Mouse (Mus musculus): ENCODE measurements around the gene Ddx4.
"Not testable (repeated sequence)": the region's sequence is repeated elsewhere in the genome, so short reads cannot be mapped to it uniquely, and the experiment has no call there.

Ddx4 gene

DNA sequence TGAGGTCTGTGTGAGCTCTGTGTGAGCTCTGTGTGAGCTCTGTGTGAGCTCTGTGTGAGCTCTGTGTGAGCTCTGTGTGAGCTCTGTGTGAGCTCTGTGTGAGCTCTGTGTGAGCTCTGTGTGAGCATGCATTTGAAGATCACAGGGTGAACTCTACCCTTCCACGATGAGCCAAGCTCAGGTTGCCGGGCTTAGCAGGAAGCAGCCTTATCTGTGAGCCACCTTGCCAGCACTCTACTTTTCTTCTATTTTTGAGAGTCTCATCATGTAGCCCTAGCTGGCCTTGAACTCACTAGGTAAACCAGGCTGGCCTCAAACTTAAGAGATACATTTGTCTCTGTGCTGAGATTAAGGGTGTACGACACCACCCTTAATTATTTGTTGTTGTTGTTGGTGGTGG lies 15.8 kb downstream of the Ddx4 start:
- no peak for DNase-seq (ENCODE audit: low spot score)

DNA sequence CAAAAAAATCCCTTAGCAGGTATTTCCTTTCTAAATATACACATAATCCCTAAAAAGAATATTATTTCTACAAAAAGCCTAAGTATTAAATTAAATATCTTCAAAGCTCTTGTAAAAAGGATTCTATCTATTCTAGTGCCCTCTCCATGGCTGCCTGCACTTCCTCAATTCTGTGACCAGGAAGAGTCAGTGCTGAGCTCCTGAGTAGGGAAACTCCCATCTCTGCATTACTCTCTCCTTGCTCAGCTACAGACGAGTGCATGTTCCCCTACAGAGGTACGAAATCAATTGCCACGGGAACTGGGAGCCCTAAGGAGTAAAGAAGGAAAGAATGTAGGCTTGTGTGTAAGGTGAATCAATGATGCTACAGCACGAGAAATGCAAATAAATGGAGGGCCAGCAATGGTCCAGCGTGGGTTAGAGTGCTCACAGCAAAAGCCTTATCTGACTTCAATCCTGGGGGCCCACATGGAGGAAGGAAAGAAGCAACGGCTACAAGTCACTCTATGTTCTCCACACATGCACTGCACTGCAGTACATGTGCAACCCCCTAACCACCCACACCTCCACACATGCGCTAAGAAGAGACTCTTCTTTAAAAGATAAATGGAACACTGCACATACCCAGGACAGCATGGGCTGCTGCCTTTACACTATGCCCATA lies 17.0 kb downstream of the Ddx4 start:
- DNase-seq (ENCODE audit: low spot score), result no peak

- DNase-seq (ENCODE audit: low spot score), result no peak
Observed at GRCm38 (mm10) chr13:112625566-112625965, 26.7 kb downstream of the Ddx4 start.

- DNase-seq (ENCODE audit: low spot score), result no peak
Observed at GRCm38 (mm10) chr13:112624622-112625021, 27.7 kb downstream of the Ddx4 start.

- DNase-seq (ENCODE audit: low spot score), result no peak
Observed at GRCm38 (mm10) chr13:112623656-112624055, 28.6 kb downstream of the Ddx4 start.

DNA sequence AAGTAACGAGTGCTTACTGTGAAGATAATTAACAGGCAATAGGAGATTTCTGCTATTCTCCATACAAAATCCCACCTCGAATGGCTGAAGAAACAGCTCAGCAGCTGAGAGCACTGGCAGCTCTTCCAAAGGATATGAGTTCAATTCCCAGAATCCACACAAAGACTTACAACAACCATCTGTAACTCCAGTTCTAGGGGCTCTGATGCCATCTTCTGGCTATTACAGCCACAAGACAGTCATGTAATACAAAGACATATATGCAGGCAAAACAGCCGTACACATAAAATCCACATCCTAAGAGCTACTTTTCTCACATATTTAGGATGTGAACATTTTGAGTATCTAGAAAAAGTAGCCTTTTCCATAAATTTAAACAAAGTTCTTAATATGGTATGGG lies 30.7 kb downstream of the Ddx4 start:
- no peak for DNase-seq (ENCODE audit: low spot score)

- DNase-seq (ENCODE audit: low spot score), result no peak
Observed at GRCm38 (mm10) chr13:112608606-112609005, 43.7 kb downstream of the Ddx4 start.

DNA sequence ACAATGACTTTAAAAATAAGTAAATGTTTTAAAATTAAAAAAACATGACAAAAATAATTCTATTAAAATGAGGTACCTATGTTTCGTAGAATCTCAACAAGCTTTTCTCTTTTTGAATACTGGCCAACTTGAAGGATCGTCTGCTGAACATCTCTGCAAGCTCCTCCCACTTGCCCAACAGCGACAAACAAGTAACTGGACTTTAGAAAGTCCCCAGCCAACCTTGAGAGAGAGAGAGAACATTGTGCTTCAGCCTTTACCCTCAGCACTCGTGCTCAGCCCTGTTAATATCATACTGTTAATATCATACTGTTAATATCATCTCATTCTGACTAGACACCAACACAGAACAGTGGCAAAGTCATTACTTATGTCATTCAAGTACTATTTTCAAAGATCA lies 47.9 kb downstream of the Ddx4 start:
- no peak for DNase-seq (ENCODE audit: low spot score)

DNA sequence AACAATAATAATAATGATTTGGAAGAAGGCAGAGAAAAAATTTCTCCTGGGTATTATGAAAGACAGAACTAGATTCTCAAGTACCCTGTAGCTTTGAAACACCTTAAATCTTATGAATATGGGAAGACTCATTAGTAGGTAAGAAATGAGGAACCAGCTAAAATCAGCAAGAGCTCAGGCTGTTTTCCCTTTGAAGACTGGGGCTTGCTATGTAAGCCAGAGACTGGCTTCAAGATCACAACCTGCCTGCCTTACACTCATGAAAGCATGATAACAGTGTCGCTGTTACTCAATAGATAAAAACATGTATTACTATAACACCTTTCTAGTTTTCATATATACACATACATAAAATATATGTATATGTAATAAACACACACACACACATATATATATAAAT lies 48.4 kb downstream of the Ddx4 start:
- no peak for DNase-seq (ENCODE audit: low spot score)

- DNase-seq (ENCODE audit: low spot score), result no peak
Observed at GRCm38 (mm10) chr13:112602607-112603006, 49.7 kb downstream of the Ddx4 start.

DNA sequence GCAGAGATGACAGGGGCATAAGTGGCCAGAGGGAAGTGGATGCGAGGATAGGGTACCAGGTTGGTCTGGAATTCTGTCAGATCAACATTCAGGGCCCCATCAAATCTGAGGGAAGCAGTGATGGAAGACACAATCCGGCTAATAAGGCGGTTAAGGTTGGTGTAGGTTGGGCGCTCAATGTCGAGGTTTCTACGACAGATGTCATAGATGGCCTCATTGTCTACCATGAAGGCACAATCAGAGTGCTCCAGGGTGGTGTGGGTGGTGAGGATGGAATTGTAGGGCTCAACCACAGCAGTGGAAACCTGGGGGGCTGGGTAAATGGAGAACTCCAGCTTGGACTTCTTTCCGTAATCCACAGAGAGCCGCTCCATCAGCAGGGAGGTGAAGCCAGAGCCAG lies 58.0 kb downstream of the Ddx4 start, which contains the start of gene Il31ra:
Il31ra (minus strand) TSS at position 101 of the 400 bp plus-strand sequence.
- DNase-seq (ENCODE audit: low spot score), result not testable (repeated sequence)

- no peak for DNase-seq (ENCODE audit: low spot score)
Observed at GRCm38 (mm10) chr13:112590254-112590653, 62.0 kb downstream of the Ddx4 start.

DNA sequence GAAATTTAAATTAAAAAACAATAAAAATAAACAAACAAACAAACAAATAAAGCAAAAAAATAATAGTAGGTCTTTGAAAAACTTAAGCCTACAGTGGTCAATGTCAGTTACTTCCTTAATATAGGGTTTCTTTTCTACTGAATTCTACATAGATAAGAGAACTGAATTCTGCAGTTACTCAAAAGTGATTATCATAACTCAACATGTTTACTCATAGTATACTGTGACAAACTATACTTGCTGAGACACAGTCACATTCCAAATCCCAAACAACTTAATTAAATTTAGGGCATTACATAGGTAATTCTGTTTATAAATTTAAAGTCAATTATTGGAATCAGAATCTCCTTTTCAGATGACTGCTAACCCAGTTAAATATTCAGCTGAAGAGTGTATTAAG lies 62.6 kb downstream of the Ddx4 start:
- no peak for DNase-seq (ENCODE audit: low spot score)

- no peak for DNase-seq (ENCODE audit: low spot score)
Observed at GRCm38 (mm10) chr13:112584556-112585237, 67.6 kb downstream of the Ddx4 start.

GRCm38 (mm10) chr13:112582291-112582690 lies 70.0 kb downstream of the Ddx4 start:
- no peak for DNase-seq (ENCODE audit: low spot score)

DNA sequence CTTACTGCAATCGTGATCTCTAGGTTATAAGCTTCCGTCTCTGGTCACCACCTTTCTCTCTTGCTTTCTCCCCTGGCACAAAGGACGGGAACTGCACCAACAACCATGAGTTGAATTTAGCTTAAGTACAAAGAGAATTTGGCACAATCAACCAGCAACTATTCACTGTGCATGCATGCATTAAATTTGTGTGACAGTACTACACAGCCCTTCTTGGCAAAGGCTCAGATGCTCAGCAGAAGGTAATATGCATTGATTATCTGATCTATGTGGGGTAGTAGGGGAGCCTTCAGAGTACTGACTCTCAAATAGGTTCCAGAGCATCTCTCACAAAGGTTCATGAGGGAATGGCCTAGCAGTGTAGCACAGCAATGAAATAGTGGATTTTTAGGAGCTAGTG lies 70.5 kb downstream of the Ddx4 start:
- DNase-seq (ENCODE audit: low spot score), result no peak

DNA sequence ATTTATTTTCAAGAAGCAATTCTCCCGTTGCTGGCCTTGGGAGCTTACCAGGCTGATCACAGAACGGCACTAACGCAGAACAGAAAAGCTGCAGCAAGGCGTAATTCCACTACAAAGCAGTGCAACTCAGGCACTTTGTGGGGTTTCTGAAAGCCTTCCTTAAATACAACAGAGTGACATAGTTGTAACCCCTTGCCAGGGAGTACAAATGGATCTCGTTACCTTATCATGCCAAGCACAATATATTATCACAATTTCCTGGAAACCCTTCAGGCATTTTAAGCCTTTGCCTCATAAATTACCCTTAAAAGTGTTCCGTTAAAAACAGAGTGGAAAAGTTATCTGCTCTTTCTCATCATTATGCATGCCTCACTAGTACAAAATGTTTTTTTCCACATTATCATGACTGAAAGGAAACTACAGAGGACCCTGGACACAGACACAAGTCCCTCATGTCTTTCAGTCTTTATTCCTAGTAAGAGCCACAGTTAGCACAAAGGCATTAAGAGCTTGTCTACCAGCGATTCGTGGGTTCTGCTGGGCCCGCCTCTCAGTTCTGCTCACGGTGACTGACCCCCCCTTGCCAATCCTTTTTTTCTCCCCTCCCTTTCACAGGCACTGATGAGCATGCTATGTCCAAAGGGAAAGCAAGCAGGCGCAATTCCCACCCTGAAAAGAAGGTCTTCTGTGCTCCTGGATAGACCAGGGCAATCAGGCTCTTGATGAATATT lies 71.5 kb downstream of the Ddx4 start:
- DNase-seq (ENCODE audit: low spot score), result no peak

DNA sequence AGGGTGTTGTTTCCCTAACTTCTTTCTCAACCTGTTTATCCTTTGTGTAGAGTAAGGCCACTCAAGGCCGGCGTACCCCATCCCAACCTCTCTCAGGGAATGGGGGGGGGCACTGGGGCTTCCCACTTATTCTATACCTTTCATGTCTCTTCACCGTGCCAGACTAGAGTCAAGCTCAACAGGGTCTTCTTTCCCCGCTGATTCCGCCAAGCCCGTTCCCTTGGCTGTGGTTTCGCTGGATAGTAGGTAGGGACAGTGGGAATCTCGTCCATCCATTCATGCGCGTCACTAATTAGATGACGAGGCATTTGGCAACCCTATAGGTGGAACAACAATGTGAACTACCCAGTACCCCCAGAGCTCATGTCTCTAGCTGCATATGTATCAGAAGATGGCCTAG lies 74.2 kb downstream of the Ddx4 start:
- peak; percentile 100 for DNase-seq (ENCODE audit: low spot score)

GRCm38 (mm10) chr13:112573800-112574199 lies 78.5 kb downstream of the Ddx4 start:
- no peak for DNase-seq (ENCODE audit: low spot score)

GRCm38 (mm10) chr13:112570768-112571167 lies 81.5 kb downstream of the Ddx4 start:
- no peak for DNase-seq (ENCODE audit: low spot score)

DNA sequence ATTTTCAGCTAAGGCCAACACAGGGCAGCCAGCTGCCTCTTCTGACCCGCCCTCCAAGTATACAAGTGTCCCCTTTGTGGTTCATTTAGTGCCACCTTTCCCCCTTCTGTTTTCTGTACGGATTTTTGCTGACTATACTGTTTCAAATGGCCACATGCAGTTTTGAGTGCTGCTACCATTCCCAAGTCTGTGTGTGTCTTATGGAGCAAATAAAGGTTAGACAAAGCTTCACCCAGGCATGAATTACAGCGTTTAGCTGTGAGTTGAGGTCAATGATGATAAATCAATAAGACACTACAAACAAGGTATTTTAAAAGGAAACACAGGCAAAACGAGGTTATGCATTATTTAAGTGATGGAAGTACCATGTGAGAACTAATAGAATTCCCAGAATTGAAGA lies 82.7 kb downstream of the Ddx4 start:
- DNase-seq (ENCODE audit: low spot score), result no peak

GRCm38 (mm10) chr13:112560554-112561138 lies 91.6 kb downstream of the Ddx4 start:
- DNase-seq (ENCODE audit: low spot score), result no peak

DNA sequence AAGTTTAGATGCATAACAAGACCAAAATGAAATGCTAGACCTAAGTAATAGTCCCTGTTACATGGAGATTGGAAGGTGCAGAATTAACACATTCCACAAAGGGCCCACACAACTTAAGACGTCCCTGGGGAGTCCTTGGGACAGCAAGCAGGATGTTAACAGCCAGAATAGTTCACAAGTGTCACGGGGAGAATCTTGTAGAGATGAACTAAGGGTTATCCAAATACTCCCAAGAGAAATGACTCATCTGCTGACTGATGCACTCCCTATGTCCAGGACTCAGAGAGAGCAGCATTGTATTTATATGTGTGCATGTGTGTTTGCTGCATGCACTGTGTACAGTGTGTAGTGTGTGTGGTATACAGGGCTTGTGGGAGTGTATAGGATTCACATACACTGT lies 95.8 kb downstream of the Ddx4 start:
- no peak for DNase-seq (ENCODE audit: low spot score)
